Mouse (Mus musculus) left cerebral cortex, adult 11 months (tissue): ENCODE measurements at regions not wholly inside any gene's neighbourhood (a gene's known extent, or its start where the extent isn't known, plus 50 kb on each side); places are given as distances from the start of the nearest gene placed in this dataset.

Source experiments
- DNase-seq: peaks from one replicate; pipeline ENCODE4 v3.0.0; 2022; ENCODE audit warnings: low spot score

GRCm38 (mm10) chr5:77483053-77483717, 75.3 kb upstream of the Igfbp7 start:
- DNase-seq = no peak

GRCm38 (mm10) chr5:77481811-77482210, 74.0 kb upstream of the Igfbp7 start:
- DNase-seq = no peak

- DNase-seq = no peak
Measured at GRCm38 (mm10) chr5:77477794-77478193, 70.0 kb upstream of the Igfbp7 start.

GRCm38 (mm10) chr5:77473896-77474486, 66.2 kb upstream of the Igfbp7 start:
- no peak for DNase-seq

GRCm38 (mm10) chr5:77469236-77469766, 61.5 kb upstream of the Igfbp7 start:
- no peak for DNase-seq

GRCm38 (mm10) chr5:77468467-77468866, 60.6 kb upstream of the Igfbp7 start:
- no peak for DNase-seq

- DNase-seq = no peak
Measured at GRCm38 (mm10) chr5:77464851-77465548, 57.2 kb upstream of the Igfbp7 start.

- peak; percentile 89 for DNase-seq
Measured at GRCm38 (mm10) chr5:77459896-77460717, 52.3 kb upstream of the Igfbp7 start.
